Mouse (Mus musculus): ENCODE results near the gene 1700040F15Rik.
"Not testable (repeated sequence)": the region's sequence is repeated elsewhere in the genome, so short reads cannot be mapped to it uniquely, and the experiment has no call there.

1700040F15Rik gene

DNA sequence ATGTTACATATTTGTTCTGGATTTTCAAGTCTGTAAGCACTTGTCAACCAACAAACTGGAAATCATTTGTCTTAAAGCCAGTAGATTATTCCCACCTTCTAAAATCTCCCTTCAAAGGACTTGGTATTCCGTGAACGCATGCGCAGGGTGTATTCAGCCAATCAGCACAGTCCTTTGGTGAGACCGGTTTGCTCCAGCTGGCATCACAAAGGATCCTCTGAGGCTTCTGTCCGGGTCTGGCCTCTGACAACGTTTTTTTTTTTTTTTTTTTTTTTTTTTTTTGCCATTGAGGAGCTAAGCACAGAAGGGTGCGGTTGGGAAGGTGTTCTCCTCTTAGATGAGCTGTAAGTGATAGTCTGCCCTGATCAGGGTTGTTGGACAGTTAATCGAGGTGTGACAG lies at the start of gene 1700040F15Rik:
Gene 1700040F15Rik, plus strand, starts transcription at position 301 of the 400 bp plus-strand sequence.
- not testable (repeated sequence) for DNase-seq
